ENCODE assay signal across 8 mouse cellular contexts in genomic region chr16:35489066-35489718, GRCm38 (mm10). TPM values are rescaled to one million over a fixed set of nuclear protein-coding genes. Genes with fewer than 3 reads are reported as not detected.
DNase-seq lines count a peak whose midpoint lies in the region; ATAC-seq and TF ChIP-seq lines count a peak whose summit lies in the region.

No protein-coding gene starts in this region.

- H3K4me3 ChIP-seq in embryonic fibroblast, embryonic 13.5 days (ENCODE audit: insufficient read depth, low read length), result peak overlapping the region; percentile 75
- peak overlapping the region; percentile 63 for H3K4me3 ChIP-seq in limb, embryonic 12.5 days (replicated peaks)
- no peak overlapping the region; the same call in none of the 2 replicates for H3K4me3 ChIP-seq in neural tube, embryonic 14.5 days (ENCODE audit: low read depth, low read length)

- 55% methylated on average over 10 of the region's 10 CpGs for WGBS in limb, embryonic 12.5 days
- 43% methylated on average over 10 of the region's 10 CpGs for WGBS in neural tube, embryonic 14.5 days

- no peak overlapping the region for H3K27ac ChIP-seq in embryonic fibroblast, embryonic 13.5 days (ENCODE audit: insufficient read depth, low read length)
- H3K27ac ChIP-seq in limb, embryonic 12.5 days, result no peak overlapping the region
- H3K27ac ChIP-seq in neural tube, embryonic 14.5 days (ENCODE audit: low read depth, low read length), result no peak overlapping the region

- H3K9ac ChIP-seq in limb, embryonic 12.5 days (replicated peaks), result no peak overlapping the region
- no peak overlapping the region for H3K9ac ChIP-seq in neural tube, embryonic 14.5 days (replicated peaks; ENCODE audit: low read depth, low read length)

- TF ChIP-seq POLR2A in embryonic fibroblast, embryonic 13.5 days (IDR thresholded peaks at IDR 0.05; ENCODE audit: low read depth, low read length), result no peak

- TF ChIP-seq CTCF in embryonic fibroblast, embryonic 13.5 days (IDR thresholded peaks at IDR 0.05; ENCODE audit: borderline replicate concordance, insufficient read depth, low read length), result no peak

- H3K4me2 ChIP-seq in limb, embryonic 12.5 days, result peak overlapping the region; percentile 93
- H3K4me2 ChIP-seq in neural tube, embryonic 14.5 days (ENCODE audit: low read depth, low read length), result peak overlapping the region; percentile 94

- H3K36me3 ChIP-seq in limb, embryonic 12.5 days, result no peaks in the 10 kb centered on the region
- no peaks in the 10 kb centered on the region for H3K36me3 ChIP-seq in neural tube, embryonic 14.5 days (ENCODE audit: control insufficient read depth, insufficient read depth, low read length)

- peak; percentile 29 for DNase-seq in kidney, adult 11 months
- no peak for DNase-seq in kidney, adult 18-20 months
- DNase-seq in urinary bladder, postnatal 14 days (ENCODE audit: low spot score), result no peak
- no peak for DNase-seq in retina, postnatal 1 day
- DNase-seq in layer of hippocampus, postnatal 10 days (ENCODE audit: low spot score in 2 of 2), result no peak

- H3K27me3 ChIP-seq in limb, embryonic 12.5 days, result peaks cover 6% of the 10 kb centered on the region; the same call in 1 of the 2 replicates
- no peaks in the 10 kb centered on the region for H3K27me3 ChIP-seq in neural tube, embryonic 14.5 days (ENCODE audit: control insufficient read depth, insufficient read depth, low read length)

- no peak for ATAC-seq in limb, embryonic 12.5 days (ENCODE audit: insufficient number of reproducible peaks, insufficient read depth, low FRiP score, low TSS enrichment, low read depth)
- no peak for ATAC-seq in neural tube, embryonic 14.5 days (ENCODE audit: low read depth)

- H3K9me3 ChIP-seq in limb, embryonic 12.5 days, result no peaks in the 10 kb centered on the region
- H3K9me3 ChIP-seq in neural tube, embryonic 14.5 days (ENCODE audit: control insufficient read depth, low read length), result no peaks in the 10 kb centered on the region

- H3K4me1 ChIP-seq in embryonic fibroblast, embryonic 13.5 days (ENCODE audit: control insufficient read depth, insufficient read depth, low read length), result peaks cover 18% of the 10 kb centered on the region; the same call in 1 of the 2 replicates
- peaks cover 35% of the 10 kb centered on the region for H3K4me1 ChIP-seq in limb, embryonic 12.5 days (replicated peaks)
- peaks cover 24% of the 10 kb centered on the region for H3K4me1 ChIP-seq in neural tube, embryonic 14.5 days (ENCODE audit: control insufficient read depth, insufficient read depth, low read length)

RNA-seq across cellular contexts. Expression of gene Pdia5, which starts 1.5 kb away (rescaled TPM):
- polyA plus RNA-seq in embryonic fibroblast, embryonic 13.5 days (2011; ENCODE audit: insufficient read length, low read depth, missing spikeins), result 96.7 and 105 TPM in 2 replicates
- 24.1 and 27.9 TPM in 2 replicates for polyA plus RNA-seq in limb, embryonic 12.5 days (2016; fragmentation: Nextera tagmentation; extraction: Ambion mirVana)
- polyA plus RNA-seq in neural tube, embryonic 14.5 days (2014; fragmentation: Nextera tagmentation; extraction: Ambion mirVana), result 3.2 and 7.4 TPM in 2 replicates
- 1 to 10 TPM; 5.0 to 5.2 TPM for total RNA-seq in layer of hippocampus, postnatal 10 days (2021)

RNA-seq across cellular contexts. Expression of gene Sema5b, which starts 51.8 kb away (rescaled TPM):
- polyA plus RNA-seq in embryonic fibroblast, embryonic 13.5 days (2011; ENCODE audit: insufficient read length, low read depth, missing spikeins), result 1.3 TPM in 2 replicates
- 9.4 and 10.0 TPM in 2 replicates for polyA plus RNA-seq in limb, embryonic 12.5 days (2016; fragmentation: Nextera tagmentation; extraction: Ambion mirVana)
- 18.1 and 21.4 TPM in 2 replicates for polyA plus RNA-seq in neural tube, embryonic 14.5 days (2014; fragmentation: Nextera tagmentation; extraction: Ambion mirVana)
- 10 to 100 TPM; 29.4 to 30.9 TPM for total RNA-seq in layer of hippocampus, postnatal 10 days (2021)
